Mouse (Mus musculus): ENCODE measurements around the gene Cryl1.
A peak's percentile ranks its signal among the peaks of the same experiment; 100 is the strongest.

Gene Cryl1

GRCm38 (mm10) chr14:57318812-57319211, 79.5 kb downstream of the Cryl1 start:
- ATAC-seq (ENCODE audit: low TSS enrichment), result no peak

GRCm38 (mm10) chr14:57316662-57317600, 81.4 kb downstream of the Cryl1 start:
- ATAC-seq (ENCODE audit: low TSS enrichment), result peak; percentile 94

GRCm38 (mm10) chr14:57315976-57316375, 82.4 kb downstream of the Cryl1 start:
- ATAC-seq (ENCODE audit: low TSS enrichment), result no peak

- ATAC-seq (ENCODE audit: low TSS enrichment), result no peak
Observed at GRCm38 (mm10) chr14:57315551-57315950, 82.8 kb downstream of the Cryl1 start.

- ATAC-seq (ENCODE audit: low TSS enrichment), result peak; percentile 97
Observed at GRCm38 (mm10) chr14:57301600-57302230, 96.6 kb downstream of the Cryl1 start.

GRCm38 (mm10) chr14:57300530-57300929, 97.8 kb downstream of the Cryl1 start:
- ATAC-seq (ENCODE audit: low TSS enrichment), result no peak

GRCm38 (mm10) chr14:57297672-57298071, 100.7 kb downstream of the Cryl1 start:
- ATAC-seq (ENCODE audit: low TSS enrichment), result no peak

GRCm38 (mm10) chr14:57291399-57291942, 106.9 kb downstream of the Cryl1 start:
- ATAC-seq (ENCODE audit: low TSS enrichment), result no peak

GRCm38 (mm10) chr14:57289105-57289504, 109.2 kb downstream of the Cryl1 start:
- no peak for ATAC-seq (ENCODE audit: low TSS enrichment)

GRCm38 (mm10) chr14:57283816-57284215, 114.5 kb downstream of the Cryl1 start:
- no peak for ATAC-seq (ENCODE audit: low TSS enrichment)

GRCm38 (mm10) chr14:57282591-57282990, 115.7 kb downstream of the Cryl1 start:
- ATAC-seq (ENCODE audit: low TSS enrichment), result no peak

GRCm38 (mm10) chr14:57280835-57281234, 117.5 kb downstream of the Cryl1 start:
- no peak for ATAC-seq (ENCODE audit: low TSS enrichment)

GRCm38 (mm10) chr14:57276481-57277012, 121.8 kb downstream of the Cryl1 start:
- no peak for ATAC-seq (ENCODE audit: low TSS enrichment)

GRCm38 (mm10) chr14:57272341-57272740, 126.0 kb downstream of the Cryl1 start:
- no peak for ATAC-seq (ENCODE audit: low TSS enrichment)

GRCm38 (mm10) chr14:57271861-57272260, 126.5 kb downstream of the Cryl1 start:
- ATAC-seq (ENCODE audit: low TSS enrichment), result no peak

GRCm38 (mm10) chr14:57268900-57269299, 129.4 kb downstream of the Cryl1 start:
- ATAC-seq (ENCODE audit: low TSS enrichment), result no peak

- no peak for ATAC-seq (ENCODE audit: low TSS enrichment)
Observed at GRCm38 (mm10) chr14:57268344-57268743, 130.0 kb downstream of the Cryl1 start.

GRCm38 (mm10) chr14:57263943-57264342, 134.4 kb downstream of the Cryl1 start:
- no peak for ATAC-seq (ENCODE audit: low TSS enrichment)

- no peak for ATAC-seq (ENCODE audit: low TSS enrichment)
Observed at GRCm38 (mm10) chr14:57259341-57259740, 139.0 kb downstream of the Cryl1 start.

- ATAC-seq (ENCODE audit: low TSS enrichment), result peak; percentile 16; the same call in 1 of the 2 replicates
Observed at GRCm38 (mm10) chr14:57248661-57249060, 149.7 kb downstream of the Cryl1 start.

- ATAC-seq (ENCODE audit: low TSS enrichment), result no peak
Observed at GRCm38 (mm10) chr14:57246575-57246974, 151.8 kb downstream of the Cryl1 start.

- no peak for ATAC-seq (ENCODE audit: low TSS enrichment)
Observed at GRCm38 (mm10) chr14:57242978-57243377, 155.4 kb downstream of the Cryl1 start.

All from frontal cortex, adult (tissue).